Mouse (Mus musculus) retina, postnatal 7 days (tissue): ENCODE results near the gene Krt19.

Experiments
- DNase-seq: peaks from one replicate; pipeline ENCODE4 v3.0.0-alpha.2; 2012; ENCODE audit warnings: low read depth, low spot score

Krt19 gene

GRCm38 (mm10) chr11:100148615-100149330 lies at the start of gene Krt19:
TSS of gene Krt19 (minus strand) at chr11:100148665.
- DNase-seq = no peak

DNA sequence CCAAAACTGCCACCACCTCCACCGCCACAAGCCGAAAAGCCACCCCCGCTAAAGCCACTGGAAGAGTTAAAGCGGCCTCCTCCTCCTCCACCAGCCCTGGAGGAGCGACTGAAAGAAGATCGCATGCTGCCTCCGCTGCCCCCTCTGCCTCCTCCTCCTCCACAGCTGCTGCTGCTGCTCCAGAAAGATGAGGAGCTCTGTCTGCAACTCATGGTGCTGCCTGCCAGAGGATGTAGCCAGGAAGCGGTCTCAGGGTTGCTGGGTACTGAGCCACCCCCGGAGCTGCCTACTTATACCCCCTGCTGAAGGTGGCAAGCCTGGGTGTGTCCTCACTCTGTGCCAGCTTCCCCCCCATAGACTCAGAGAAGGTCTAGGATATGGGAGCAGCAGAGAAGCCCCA lies 44.5 kb upstream of the Krt19 start, which contains the start of gene Krt9:
Gene Krt9 (minus strand): TSS at position 255 of the 400 bp plus-strand sequence.
- no peak for DNase-seq

DNA sequence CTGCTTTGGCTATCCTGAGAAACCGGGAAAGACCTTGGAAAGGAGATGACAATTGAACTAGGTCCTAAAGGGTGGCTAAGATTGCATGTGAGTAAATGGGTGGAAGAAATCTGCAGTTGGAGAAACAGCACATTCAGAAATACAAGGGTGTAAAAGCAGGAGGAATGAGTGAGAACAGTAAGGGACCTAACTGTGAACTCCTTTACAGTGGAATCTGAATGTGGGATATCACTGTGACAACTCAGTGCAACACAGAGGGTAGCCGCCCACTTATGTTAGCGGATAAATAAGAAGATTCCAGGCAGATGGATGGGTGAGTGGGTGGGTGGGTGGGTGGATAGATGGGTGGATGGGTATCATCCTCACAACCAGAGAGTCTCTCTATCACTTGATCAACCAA lies 43.4 kb upstream of the Krt19 start:
- no peak for DNase-seq

DNA sequence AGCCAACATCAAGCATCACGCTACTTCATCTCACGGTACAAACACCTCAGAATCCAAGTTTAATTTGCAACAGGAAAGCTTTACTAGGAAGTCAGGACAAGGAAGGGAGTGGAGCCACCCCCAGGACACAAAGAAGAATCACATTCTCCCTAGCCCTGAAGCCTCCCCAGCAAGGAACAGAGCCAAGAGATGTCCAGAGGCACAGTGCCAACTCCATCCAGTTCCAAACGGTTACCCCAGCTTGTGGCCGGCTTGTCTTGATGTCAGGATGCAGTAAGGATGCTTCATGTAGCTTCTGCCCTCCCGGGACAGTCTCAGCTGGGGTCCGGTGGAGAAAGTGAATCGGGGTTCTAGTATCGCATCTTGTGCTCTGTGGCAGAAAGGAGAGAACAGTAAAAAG lies 38.3 kb upstream of the Krt19 start:
- DNase-seq = no peak

GRCm38 (mm10) chr11:100181725-100182124 lies 33.3 kb upstream of the Krt19 start:
- DNase-seq = no peak

GRCm38 (mm10) chr11:100179260-100179659 lies 30.8 kb upstream of the Krt19 start:
- DNase-seq = no peak

GRCm38 (mm10) chr11:100178307-100178706 lies 29.8 kb upstream of the Krt19 start:
- DNase-seq = no peak

GRCm38 (mm10) chr11:100176791-100177190 lies 28.3 kb upstream of the Krt19 start:
- DNase-seq = no peak

- DNase-seq = peak; percentile 53
Observed at GRCm38 (mm10) chr11:100168765-100169762, 20.6 kb upstream of the Krt19 start.

DNA sequence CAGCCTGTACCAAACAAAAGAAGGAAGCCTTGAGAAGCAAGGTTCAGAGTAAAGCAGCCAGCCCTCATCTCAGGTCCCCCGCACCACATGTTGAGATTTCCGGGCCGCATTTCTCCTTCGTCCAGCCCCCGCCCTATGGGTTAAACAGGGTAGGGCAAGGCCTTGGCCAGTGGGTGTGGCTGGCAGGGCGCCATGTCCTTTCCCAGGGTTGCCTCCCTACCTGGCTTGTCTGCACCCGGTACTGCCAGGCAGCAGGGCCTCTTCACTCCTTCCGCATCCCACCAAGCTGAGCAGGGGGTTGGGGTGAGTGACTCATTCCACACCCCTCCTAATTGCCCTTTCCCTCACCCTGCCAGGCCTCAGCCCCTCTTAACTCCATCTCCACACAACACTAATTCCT lies 19.6 kb upstream of the Krt19 start:
- DNase-seq = no peak

DNA sequence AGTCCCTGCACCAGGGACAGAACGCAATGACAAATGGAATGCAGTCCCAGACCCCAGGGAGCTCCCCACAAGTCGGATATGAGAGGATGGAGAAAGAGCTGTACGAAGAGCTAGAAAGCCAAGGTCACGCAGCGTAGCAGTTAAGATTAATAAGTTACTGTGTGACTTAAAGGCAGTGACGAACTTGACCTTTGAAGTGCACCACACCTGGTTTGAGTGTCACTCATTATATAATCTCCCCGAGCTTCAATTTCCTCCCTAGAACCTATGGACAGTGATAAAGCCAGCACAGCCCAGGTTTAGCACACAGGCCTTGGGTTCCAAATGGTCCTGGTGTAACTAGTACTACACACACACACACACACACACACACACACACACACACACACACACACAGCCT lies 15.9 kb upstream of the Krt19 start:
- no peak for DNase-seq

DNA sequence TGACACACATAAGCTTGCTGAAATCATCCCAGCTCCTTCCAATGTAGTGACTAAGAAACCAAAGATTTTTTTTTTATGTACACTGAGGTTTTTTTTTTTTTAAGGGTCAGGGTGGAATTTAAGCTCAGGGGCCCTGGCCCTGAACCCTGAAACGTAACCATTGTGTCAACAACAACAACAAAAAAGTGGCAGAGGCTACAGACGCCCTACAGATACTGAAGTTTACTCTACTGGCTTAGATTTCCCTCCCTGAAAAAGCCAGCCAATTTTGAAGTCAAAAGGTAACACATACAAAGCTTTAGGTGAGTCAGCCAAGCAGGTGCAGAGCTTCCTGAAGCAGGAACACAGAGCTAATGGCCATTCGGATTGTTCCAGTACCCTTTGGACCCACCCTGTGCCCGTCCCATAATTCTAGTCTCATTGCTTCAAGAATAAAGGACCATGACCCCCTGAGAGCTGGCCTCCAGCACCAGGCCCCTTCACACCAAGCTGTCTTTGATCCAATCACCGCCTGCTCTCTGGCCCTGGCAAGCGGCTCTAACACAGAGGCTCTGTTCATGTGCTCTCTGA lies 9.5 kb upstream of the Krt19 start:
- DNase-seq = no peak

GRCm38 (mm10) chr11:100157331-100157730 lies 8.9 kb upstream of the Krt19 start:
- DNase-seq = no peak

DNA sequence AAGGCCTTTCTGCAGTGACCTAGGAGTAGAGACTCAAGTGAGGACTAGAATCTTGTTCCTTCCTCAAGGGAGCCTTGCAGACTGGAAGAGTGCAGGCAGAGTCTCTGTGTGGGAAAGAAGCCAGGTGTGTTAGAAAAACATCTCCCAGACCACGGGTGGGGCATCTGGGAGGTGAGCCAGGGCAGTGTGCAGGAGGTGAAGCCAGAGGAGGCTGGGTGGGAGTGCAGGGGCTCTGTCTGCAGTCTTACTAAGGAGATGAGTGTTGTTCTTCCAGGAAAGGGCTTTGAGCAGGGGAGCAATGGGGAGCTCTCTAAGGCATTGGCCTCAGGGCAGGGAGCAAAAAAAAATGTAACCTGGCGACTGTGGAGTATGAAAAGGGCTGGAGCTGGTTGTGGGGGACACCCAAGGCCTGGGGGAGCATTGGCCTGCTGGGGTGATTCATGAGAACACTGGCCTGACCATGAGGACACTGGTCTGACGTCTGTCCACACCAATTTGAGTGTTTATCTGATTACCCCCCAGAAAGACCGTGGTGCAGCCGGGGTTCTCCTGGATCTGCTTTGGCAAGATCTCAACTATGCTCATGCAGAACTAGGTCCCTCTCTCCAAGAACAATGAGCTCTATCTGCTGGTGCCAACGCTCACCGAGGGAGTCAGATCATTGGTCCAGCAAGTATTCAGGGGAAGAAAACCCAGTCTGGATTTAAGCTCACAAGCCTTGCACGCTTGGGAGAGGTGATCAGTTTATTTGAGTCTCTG lies 7.2 kb upstream of the Krt19 start:
- DNase-seq = no peak

DNA sequence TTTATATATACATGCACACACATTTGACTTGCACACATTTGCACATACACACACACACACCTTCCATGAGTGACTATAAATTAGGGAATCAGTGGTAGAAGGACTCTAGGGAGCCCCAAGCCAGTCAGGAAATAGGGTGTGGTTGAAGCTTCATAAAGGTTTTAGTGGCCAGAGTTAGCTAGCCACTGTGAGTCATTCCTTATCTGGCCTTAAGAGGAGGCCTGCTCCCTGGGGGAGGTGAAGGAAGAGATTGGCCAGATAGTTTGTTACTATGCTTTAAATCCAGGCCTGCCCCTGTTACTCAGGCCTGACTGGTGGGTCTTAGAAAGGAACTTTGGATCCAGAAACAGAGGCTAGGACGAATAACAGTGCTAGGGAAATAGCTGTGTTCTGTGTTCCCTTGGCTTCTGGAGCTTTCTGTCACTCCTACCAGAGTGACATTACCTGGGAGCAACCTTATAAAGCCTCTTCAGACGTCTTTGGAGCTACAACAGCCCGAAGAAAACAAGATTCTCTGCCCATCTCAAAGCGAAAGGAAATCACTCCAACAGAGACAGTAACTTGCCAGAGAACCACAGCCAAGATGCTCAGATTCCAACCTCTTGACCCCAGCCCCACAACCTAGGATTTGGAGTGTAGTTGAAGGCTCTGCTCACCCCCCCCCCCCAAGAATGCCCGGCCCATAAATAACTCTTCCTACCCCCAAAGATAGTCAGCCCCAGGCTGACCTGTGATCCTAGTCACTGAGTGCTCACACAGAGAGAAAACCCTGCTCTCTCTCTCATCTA lies 705 bp downstream of the Krt19 start:
- DNase-seq = no peak

GRCm38 (mm10) chr11:100145858-100146560 lies 2.5 kb downstream of the Krt19 start:
- no peak for DNase-seq

- DNase-seq = no peak
Observed at GRCm38 (mm10) chr11:100145104-100145503, 3.4 kb downstream of the Krt19 start.

- DNase-seq = no peak
Observed at GRCm38 (mm10) chr11:100140966-100141365, 7.5 kb downstream of the Krt19 start.

GRCm38 (mm10) chr11:100139391-100139790 lies 9.1 kb downstream of the Krt19 start:
- DNase-seq = no peak

DNA sequence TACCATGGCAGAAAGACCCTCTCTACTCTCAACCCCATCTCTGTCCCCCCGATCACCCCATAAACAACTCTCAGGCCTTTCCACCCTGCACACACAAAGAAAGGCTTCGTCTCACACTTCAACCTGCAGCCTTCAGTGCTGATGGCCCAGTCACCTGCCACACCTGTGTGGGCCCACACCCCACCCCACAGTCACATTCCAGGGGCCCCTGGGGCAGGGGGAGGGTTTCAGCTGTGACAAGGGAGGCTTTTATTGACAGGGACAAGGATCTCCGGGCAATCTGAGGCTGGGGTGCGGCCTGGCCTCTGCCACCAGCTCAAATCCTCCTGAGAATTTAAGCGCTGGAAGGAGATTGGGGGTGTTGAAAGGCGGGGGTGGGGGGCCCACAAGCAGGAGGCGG lies 9.7 kb downstream of the Krt19 start:
- no peak for DNase-seq
